Mouse (Mus musculus) limb, embryonic 14.5 days (tissue): Measurements from ENCODE around the gene Znhit6. TPM values are rescaled to one million over a fixed set of nuclear protein-coding genes. Genes with fewer than 3 reads are reported as not detected.

Experiments
- ATAC-seq: fragments of 200-750 bp; cut with Nextera tagmentation; 2 replicates; pipeline ENCODE4 v1.8.0; 2017; ENCODE audit warnings: low read depth, moderate number of reproducible peaks, moderate TSS enrichment; ENCODE audit not compliant: low FRiP score
- DNase-seq: peaks from one replicate; pipeline ENCODE4 v3.0.0-alpha.2; 2015; ENCODE audit warnings: low spot score
- H3K27ac ChIP-seq: fragments of 300-500 bp; sonication (generic); replicated peaks from 2 replicates; pipeline ENCODE4 v1.5.1; 2014; ENCODE audit warnings: low read depth, mild to moderate bottlenecking, low read length, moderate library complexity, mixed read lengths
- H3K27me3 ChIP-seq: fragments of 300-500 bp; sonication (generic); 2 replicates; pipeline ENCODE4 v1.6.1; 2014; ENCODE audit warnings: low read length, mixed read lengths; ENCODE audit not compliant: control insufficient read depth, insufficient read depth
- H3K36me3 ChIP-seq: fragments of 300-500 bp; sonication (generic); 2 replicates; pipeline ENCODE4 v1.6.1; 2014; ENCODE audit warnings: mild to moderate bottlenecking, low read length, moderate library complexity, mixed read lengths; ENCODE audit not compliant: control insufficient read depth, insufficient read depth
- H3K4me1 ChIP-seq: fragments of 300-500 bp; sonication (generic); 2 replicates; pipeline ENCODE4 v1.6.1; 2014; ENCODE audit warnings: antibody characterized with exemption, low read length, mixed read lengths; ENCODE audit not compliant: control insufficient read depth, insufficient read depth
- H3K4me2 ChIP-seq: fragments of 300-500 bp; sonication (generic); replicated peaks from 2 replicates; pipeline ENCODE4 v1.6.1; 2014; ENCODE audit warnings: low read depth, mild to moderate bottlenecking, low read length, moderate library complexity; ENCODE audit not compliant: severe bottlenecking
- H3K4me3 ChIP-seq: fragments of 300-500 bp; sonication (generic); replicated peaks from 2 replicates; pipeline ENCODE4 v1.5.1; 2014; ENCODE audit warnings: low read length
- H3K9ac ChIP-seq: fragments of 300-500 bp; sonication (generic); 2 replicates; pipeline ENCODE4 v1.6.1; 2014; ENCODE audit warnings: mild to moderate bottlenecking, low read depth, low read length, moderate library complexity; ENCODE audit not compliant: severe bottlenecking
- H3K9me3 ChIP-seq: fragments of 300-500 bp; sonication (generic); 2 replicates; pipeline ENCODE4 v1.6.1; 2016; ENCODE audit warnings: low read length; ENCODE audit not compliant: control insufficient read depth
- POLR2A ChIP-seq: fragments of 200-500 bp; IDR thresholded peaks from 2 replicates; pipeline ENCODE4 v1.8.0; 2012; ENCODE audit warnings: inconsistent platforms, mild to moderate bottlenecking, moderate library complexity, borderline replicate concordance; ENCODE audit not compliant: insufficient read depth, insufficient read length; ENCODE audit errors: extremely low read depth
- WGBS: fragments of 180-500 bp; shearing (Covaris S2); extraction: QIAGEN DNeasy Blood & Tissue Kit; methylation state at CpG from one replicate; pipeline ENCODE4 v1.1.7; 2014; 5-methylcytosine and 5-hydroxymethylcytosine counted together
- polyA plus RNA-seq, 2 experiments: library from polyadenylated mRNA; depleted of rRNA in 1 of 2; stranded (reverse) in 1 of 2; unstranded in 1 of 2; fragments of >200 nt; fragmentation: Nextera tagmentation in 1 of 2; extraction: Ambion mirVana in 1 of 2; gene quantifications; 2 replicates each; pipeline versions ENCODE4 v1.2.1 to v1.2.3; 2012 to 2014

Znhit6 gene
- polyA plus RNA-seq, 2 experiments: 24.4 to 35.5 TPM

DNA sequence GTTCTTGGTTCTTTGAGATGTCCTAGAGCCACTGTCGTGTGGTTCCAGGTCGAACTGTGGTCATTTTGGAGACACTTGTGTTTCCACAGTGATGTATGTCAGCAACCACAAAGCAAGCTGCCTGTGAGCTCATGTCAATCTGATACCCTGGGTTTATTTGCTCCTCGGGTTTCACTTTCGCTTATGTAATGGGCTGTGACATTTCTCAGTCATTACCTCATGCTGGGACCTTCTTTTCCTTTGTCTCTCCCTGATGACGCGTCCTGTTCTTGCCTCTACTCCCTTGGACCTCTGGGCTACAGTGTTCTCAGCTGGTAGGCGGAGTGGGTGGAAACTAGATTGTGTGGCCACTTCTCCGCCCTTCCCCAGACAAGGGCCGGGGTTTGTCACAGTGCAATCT lies 42.3 kb downstream of the Znhit6 start:
- 76% methylated on average over 9 of the region's 9 CpGs for WGBS
- TF ChIP-seq POLR2A: no peak
- no peak; the same call in 1 of the 2 replicates for ATAC-seq

DNA sequence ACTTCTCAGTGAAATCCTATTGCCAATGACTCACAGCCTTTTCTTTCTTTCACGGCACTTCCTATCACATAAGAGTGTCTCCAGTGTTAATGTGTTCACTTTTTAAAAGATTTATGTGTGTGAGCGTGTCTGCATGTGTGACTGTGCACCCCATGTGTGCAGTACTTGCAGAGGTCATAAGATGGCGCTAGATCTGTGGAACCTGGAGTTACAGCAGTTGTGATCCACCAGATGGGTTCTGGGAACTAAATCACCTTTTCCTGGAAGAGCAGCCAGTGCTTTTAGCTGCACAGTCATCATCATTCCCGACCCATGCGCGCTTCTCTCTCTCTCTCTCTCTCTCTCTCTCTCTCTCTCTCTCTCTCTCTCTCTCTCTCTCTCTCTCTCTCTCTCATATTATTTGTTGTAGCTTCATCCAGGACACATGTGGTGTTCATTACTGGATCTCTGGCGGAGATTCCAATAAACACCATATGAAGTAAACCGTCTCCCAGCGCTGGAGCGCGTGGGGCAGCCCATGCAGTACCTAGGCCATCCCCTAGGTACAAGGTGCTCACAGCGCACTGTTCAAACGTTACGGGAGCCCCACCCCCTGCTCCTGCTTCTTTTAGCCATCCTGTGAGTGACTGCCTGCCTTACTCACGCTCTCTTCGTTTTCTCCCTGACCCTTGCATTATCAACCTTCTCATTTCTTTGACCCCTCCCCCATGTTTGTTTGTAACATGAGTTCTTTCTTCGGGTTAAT lies 43.8 kb downstream of the Znhit6 start:
- H3K27ac ChIP-seq: no peak overlapping the region
- WGBS: 73% methylated on average over 17 of the region's 17 CpGs
- no peaks in the 10 kb centered on the region for H3K27me3 ChIP-seq
- H3K4me3 ChIP-seq: no peak overlapping the region
- no peaks in the 10 kb centered on the region for H3K36me3 ChIP-seq
- H3K4me2 ChIP-seq: no peak overlapping the region
- no peak for TF ChIP-seq POLR2A
- H3K9me3 ChIP-seq: no peaks in the 10 kb centered on the region
- ATAC-seq (no peak), DNase-seq (no peak)
- H3K4me1 ChIP-seq: peaks cover 11% of the 10 kb centered on the region
- no peak overlapping the region for H3K9ac ChIP-seq

More for the DNA sequence above, 42.3 kb downstream of the Znhit6 start:
- Histone ChIP-seq H3K4me2 (no peak overlapping the region), H3K36me3 (no peaks in the 10 kb centered on the region), H3K9ac (no peak overlapping the region), H3K4me3 (no peak overlapping the region), H3K27me3 (no peaks in the 10 kb centered on the region), H3K4me1 (peaks cover 25% of the 10 kb centered on the region), H3K9me3 (no peaks in the 10 kb centered on the region), H3K27ac (no peak overlapping the region)
- no peak for DNase-seq

- TF ChIP-seq POLR2A: no peak
- no peak overlapping the region for H3K9ac ChIP-seq
- no peak overlapping the region for H3K4me3 ChIP-seq
- H3K36me3 ChIP-seq: no peaks in the 10 kb centered on the region
- H3K9me3 ChIP-seq: no peaks in the 10 kb centered on the region
- H3K4me1 ChIP-seq: 0 out of 2 replicates have a peak, but pooled peaks cover 3% of the 10 kb centered on the region
- WGBS: 85% methylated on average over 4 of the region's 4 CpGs
- no peak for ATAC-seq
- no peak overlapping the region for H3K4me2 ChIP-seq
- H3K27ac ChIP-seq: no peak overlapping the region
- DNase-seq: no peak
- no peaks in the 10 kb centered on the region for H3K27me3 ChIP-seq
Observed at GRCm38 (mm10) chr3:145621209-145621608, 45.2 kb downstream of the Znhit6 start.

GRCm38 (mm10) chr3:145623047-145623446 lies 47.0 kb downstream of the Znhit6 start:
- DNase-seq: no peak

DNA sequence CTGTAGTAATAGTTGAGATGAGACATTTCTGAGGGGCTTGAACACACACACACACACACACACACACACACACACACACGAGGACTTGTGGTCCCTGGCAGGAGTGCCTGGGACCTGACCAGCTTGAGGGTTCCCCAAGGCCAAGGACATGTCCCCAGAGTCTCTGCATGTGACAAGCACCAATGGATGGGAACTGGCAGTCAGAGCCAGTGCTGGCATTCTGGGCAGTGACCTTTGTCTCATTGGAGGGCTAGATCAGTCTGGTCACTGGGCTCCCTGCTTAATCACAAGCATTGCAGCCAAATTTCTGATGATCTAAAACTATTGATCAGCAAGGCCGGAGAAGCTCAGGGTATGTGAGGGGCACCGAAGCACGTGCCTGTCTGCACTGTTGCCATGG lies 48.8 kb downstream of the Znhit6 start:
- H3K9ac ChIP-seq: no peak overlapping the region
- no peaks in the 10 kb centered on the region for H3K4me1 ChIP-seq
- H3K4me2 ChIP-seq: no peak overlapping the region
- WGBS: 80% methylated on average over 4 of the region's 4 CpGs
- no peaks in the 10 kb centered on the region for H3K36me3 ChIP-seq
- ATAC-seq (no peak), DNase-seq (no peak)
- H3K9me3 ChIP-seq: no peaks in the 10 kb centered on the region
- H3K4me3 ChIP-seq: no peak overlapping the region
- H3K27ac ChIP-seq: no peak overlapping the region
- no peaks in the 10 kb centered on the region for H3K27me3 ChIP-seq
- TF ChIP-seq POLR2A: no peak

More at GRCm38 (mm10) chr3:145623047-145623446, 47.0 kb downstream of the Znhit6 start:
- Histone ChIP-seq H3K9me3 (no peaks in the 10 kb centered on the region), H3K4me1 (0 out of 2 replicates have a peak, but pooled peaks cover 3% of the 10 kb centered on the region), H3K36me3 (no peaks in the 10 kb centered on the region), H3K27me3 (no peaks in the 10 kb centered on the region), H3K27ac (no peak overlapping the region), H3K4me2 (no peak overlapping the region), H3K4me3 (no peak overlapping the region), H3K9ac (no peak overlapping the region)
- ATAC-seq: no peak
- WGBS: 89% methylated on average over 12 of the region's 12 CpGs
- TF ChIP-seq POLR2A: no peak

DNA sequence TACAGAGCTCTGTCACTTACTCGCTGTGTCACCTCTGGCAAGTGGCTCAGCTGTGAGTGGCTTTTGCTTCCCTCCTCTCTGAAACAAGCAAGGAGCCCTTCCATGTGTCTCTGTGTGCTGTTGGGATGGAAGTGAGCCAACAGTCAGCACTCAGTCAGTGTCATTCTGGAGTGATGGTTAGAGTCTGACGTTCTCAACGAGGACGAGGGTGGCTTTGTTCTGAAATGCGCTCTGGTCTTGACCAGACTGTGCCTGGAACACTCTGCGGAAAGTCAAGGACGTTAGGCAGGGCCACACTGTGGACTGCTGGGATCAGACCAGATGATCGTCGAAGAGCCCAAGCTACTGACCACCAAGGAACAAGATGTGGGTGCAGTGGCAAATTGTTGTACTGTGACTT lies 49.5 kb downstream of the Znhit6 start:
- no peaks in the 10 kb centered on the region for H3K36me3 ChIP-seq
- no peaks in the 10 kb centered on the region for H3K9me3 ChIP-seq
- H3K27ac ChIP-seq: no peak overlapping the region
- no peaks in the 10 kb centered on the region for H3K4me1 ChIP-seq
- no peak overlapping the region for H3K9ac ChIP-seq
- WGBS: 86% methylated on average over 9 of the region's 9 CpGs
- ATAC-seq: no peak
- H3K27me3 ChIP-seq: no peaks in the 10 kb centered on the region
- no peak overlapping the region for H3K4me2 ChIP-seq
- no peak for TF ChIP-seq POLR2A
- H3K4me3 ChIP-seq: no peak overlapping the region
- DNase-seq: no peak
